Mouse (Mus musculus): Measurements from ENCODE around the gene Ryr1. TPM values are rescaled to one million over a fixed set of nuclear protein-coding genes. Genes with fewer than 3 reads are reported as not detected.

Ryr1 gene
- polyA plus RNA-seq, 1 experiment from 2014 or later = 2.5 TPM

DNA sequence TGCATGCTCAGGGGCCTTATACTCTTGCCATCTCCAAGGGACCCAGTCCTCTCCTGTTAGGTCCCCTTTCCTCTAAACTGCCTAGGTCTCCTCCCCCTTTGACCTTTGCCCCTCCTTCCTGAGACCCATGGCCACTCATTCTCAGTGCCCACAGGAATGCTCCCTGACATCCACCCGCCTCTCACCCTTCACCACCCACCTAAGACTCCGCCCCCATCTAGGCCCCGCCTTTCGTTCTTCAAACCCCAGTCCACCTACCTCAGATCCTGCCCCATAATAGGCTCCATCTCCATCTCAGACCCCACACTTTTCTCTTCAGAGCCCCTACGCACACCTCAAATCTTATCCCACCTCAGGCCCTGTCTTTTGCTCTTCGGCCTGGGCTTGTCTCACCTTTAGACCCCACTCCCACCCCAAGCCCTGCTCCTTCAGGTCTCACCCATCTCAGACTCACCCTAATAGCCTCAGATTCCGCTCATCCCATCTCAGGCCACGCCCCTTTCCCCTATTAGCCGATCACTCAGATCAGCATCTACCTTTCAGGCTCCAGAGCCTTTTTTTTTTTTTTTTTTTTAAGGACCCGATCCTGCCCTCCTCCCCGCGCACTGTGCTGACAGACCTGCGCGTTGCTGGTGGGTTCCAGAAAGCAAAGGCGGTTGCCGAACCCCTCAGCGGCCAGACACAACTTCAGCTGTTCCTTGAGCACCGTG, 6.7 kb downstream of the Ryr1 start:
- H3K27me3 ChIP-seq (ENCODE audit: control insufficient read depth, insufficient read depth, low read length) = no peaks in the 10 kb centered on the region
- H3K9me3 ChIP-seq (ENCODE audit: control insufficient read depth, low read length) = no peaks in the 10 kb centered on the region
- ATAC-seq (ENCODE audit: insufficient number of reproducible peaks, low FRiP score, low TSS enrichment, low read depth) (no peak), DNase-seq (ENCODE audit: low spot score) (no peak)
- H3K27ac ChIP-seq (replicated peaks; ENCODE audit: low read depth, low read length) = no peak overlapping the region
- H3K4me3 ChIP-seq (ENCODE audit: low read depth, low read length) = no peak overlapping the region
- no peaks in the 10 kb centered on the region for H3K36me3 ChIP-seq (ENCODE audit: control insufficient read depth, insufficient read depth, low read length)
- 0 out of 2 replicates have a peak, but pooled peaks cover 2% of the 10 kb centered on the region for H3K4me1 ChIP-seq (ENCODE audit: control insufficient read depth, insufficient read depth, low read length)
- 10% methylated on average over 18 of the region's 18 CpGs for WGBS
- 0 out of 2 replicates have a peak overlapping the region, but pooled peaks have one; percentile 7 for H3K9ac ChIP-seq (ENCODE audit: low read length)
- no peak overlapping the region for H3K4me2 ChIP-seq (ENCODE audit: low read depth, severe bottlenecking)

DNA sequence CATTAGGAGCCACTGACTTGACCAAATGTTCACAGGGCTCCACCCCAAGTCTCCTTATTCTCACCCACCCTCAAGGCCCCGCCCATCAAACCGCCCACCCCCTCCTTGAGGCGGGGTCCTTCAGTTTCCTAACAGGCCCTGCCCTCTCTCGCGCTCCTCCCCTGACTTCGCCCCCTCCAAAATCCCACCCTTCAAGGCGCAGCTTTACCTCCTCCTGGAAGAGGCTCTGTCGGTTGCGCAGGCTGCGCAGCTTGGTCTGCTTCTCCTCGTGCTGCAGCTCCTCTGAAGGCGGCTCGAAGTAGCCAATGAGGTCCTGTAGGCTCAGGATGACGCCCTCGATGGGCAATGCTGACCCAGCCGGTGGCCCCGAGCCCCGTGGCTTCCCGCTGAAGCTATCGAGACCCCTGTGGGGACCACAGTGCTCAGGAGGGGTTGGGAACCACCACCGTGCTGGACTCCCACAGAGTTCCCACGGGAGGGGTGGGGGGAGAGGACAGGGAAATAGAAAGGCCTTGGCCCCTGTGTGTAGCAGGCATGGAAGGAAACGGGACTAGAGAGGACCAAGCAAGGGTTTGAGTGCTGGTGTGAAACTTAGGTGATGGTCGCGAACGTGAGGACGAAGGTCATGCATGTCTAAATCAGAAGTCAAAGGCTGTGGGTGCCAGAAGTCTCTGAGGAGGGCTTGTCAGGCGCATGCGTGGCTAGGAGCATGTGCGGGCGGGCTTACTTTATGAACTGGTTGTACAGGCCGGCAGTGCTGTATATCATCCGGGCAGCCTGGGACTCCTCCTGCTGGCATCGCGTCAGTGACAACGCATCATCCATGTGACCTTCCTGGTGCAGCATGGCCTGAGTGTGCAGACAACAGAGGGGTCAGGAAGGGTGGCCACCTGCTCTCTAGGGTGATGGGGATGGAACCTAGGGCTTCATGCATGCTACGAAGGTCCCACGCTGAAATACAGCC, 15.7 kb downstream of the Ryr1 start:
- Histone ChIP-seq H3K4me1 (ENCODE audit: control insufficient read depth, insufficient read depth, low read length) (peaks cover 10% of the 10 kb centered on the region), H3K4me3 (ENCODE audit: low read depth, low read length) (no peak overlapping the region), H3K27me3 (ENCODE audit: control insufficient read depth, insufficient read depth, low read length) (no peaks in the 10 kb centered on the region), H3K4me2 (ENCODE audit: low read depth, severe bottlenecking) (peak overlapping the region; percentile 45), H3K27ac (replicated peaks; ENCODE audit: low read depth, low read length) (no peak overlapping the region), H3K9ac (ENCODE audit: low read length) (peak overlapping the region; percentile 49), H3K9me3 (ENCODE audit: control insufficient read depth, low read length) (no peaks in the 10 kb centered on the region), H3K36me3 (ENCODE audit: control insufficient read depth, insufficient read depth, low read length) (no peaks in the 10 kb centered on the region)
- ATAC-seq (ENCODE audit: insufficient number of reproducible peaks, low FRiP score, low TSS enrichment, low read depth) (peak; percentile 79), DNase-seq (ENCODE audit: low spot score) (peak; percentile 72)
- 26% methylated on average over 38 of the region's 38 CpGs for WGBS

DNA sequence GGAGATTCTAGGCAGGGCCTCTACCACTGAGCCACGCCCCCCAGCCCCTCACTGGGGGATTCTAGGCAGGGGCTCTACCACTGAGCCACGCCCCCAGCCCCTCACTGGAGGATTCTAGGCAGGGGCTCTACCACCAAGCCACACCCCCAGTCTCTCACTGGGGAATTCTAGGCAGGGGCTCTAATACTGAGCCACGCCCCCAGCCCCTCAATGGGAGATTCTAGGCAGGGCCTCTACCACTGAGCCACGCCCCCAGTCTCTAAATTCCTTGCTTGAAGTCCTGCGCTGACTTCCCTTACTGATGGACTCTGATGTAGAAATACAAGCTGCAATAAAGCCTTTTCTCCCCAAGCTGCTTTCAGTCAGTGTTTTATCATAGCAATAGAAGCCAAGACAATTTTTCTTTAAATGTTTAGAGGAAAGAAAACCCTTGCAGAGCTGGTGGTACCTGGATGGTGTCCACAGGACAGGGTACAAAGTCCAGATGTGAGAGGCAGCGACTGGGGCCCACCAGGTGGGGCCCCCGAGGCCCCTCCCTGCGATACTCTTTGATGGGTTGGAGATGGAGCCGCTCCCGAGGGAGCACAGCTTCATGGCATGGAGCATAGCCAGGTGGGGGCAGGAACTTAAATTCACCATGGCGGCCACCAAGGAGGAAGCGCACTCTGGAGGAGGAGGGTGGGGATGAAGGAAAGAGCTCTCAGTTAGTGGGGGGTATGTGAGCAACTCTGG, 23.5 kb downstream of the Ryr1 start:
- H3K9me3 ChIP-seq (ENCODE audit: control insufficient read depth, low read length) = no peaks in the 10 kb centered on the region

DNA sequence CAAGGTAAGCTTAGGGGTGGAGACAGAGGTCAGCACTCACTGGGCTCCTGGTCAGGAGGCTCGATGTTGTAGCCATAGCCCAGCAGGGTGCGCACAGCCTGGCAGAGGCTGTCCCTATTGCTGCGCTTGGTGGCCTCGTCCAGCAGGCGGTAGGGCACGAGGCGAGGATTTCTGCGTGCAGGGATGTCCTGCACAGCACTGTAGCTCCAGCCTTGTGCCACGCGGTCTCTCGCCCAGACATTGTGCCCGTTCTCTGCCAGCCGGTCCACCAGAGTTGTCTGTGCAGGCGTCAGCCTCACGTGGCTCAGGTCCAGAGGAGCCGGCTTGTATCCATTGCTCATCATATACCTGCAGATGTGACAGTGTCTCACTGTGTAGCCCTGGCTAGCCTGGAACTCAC, 27.8 kb downstream of the Ryr1 start:
- DNase-seq (ENCODE audit: low spot score) (no peak), ATAC-seq (ENCODE audit: insufficient number of reproducible peaks, low FRiP score, low TSS enrichment, low read depth) (no peak)
- 91% methylated on average over 16 of the region's 16 CpGs for WGBS
- Histone ChIP-seq H3K4me1 (ENCODE audit: control insufficient read depth, insufficient read depth, low read length) (no peaks in the 10 kb centered on the region), H3K9me3 (ENCODE audit: control insufficient read depth, low read length) (no peaks in the 10 kb centered on the region), H3K27ac (replicated peaks; ENCODE audit: low read depth, low read length) (no peak overlapping the region), H3K4me2 (ENCODE audit: low read depth, severe bottlenecking) (no peak overlapping the region), H3K4me3 (ENCODE audit: low read depth, low read length) (no peak overlapping the region), H3K27me3 (ENCODE audit: control insufficient read depth, insufficient read depth, low read length) (no peaks in the 10 kb centered on the region), H3K36me3 (ENCODE audit: control insufficient read depth, insufficient read depth, low read length) (no peaks in the 10 kb centered on the region), H3K9ac (ENCODE audit: low read length) (no peak overlapping the region)

More for the DNA sequence above, 23.5 kb downstream of the Ryr1 start:
- H3K9ac ChIP-seq (ENCODE audit: low read length) = no peak overlapping the region
- ATAC-seq (ENCODE audit: insufficient number of reproducible peaks, low FRiP score, low TSS enrichment, low read depth) = no peak
- H3K36me3 ChIP-seq (ENCODE audit: control insufficient read depth, insufficient read depth, low read length) = no peaks in the 10 kb centered on the region; the same call in 1 of the 2 replicates
- H3K4me2 ChIP-seq (ENCODE audit: low read depth, severe bottlenecking) = no peak overlapping the region
- no peak for DNase-seq (ENCODE audit: low spot score)
- H3K27me3 ChIP-seq (ENCODE audit: control insufficient read depth, insufficient read depth, low read length) = no peaks in the 10 kb centered on the region
- H3K4me3 ChIP-seq (ENCODE audit: low read depth, low read length) = no peak overlapping the region
- WGBS = 89% methylated on average over 12 of the region's 12 CpGs
- H3K4me1 ChIP-seq (ENCODE audit: control insufficient read depth, insufficient read depth, low read length) = no peaks in the 10 kb centered on the region
- H3K27ac ChIP-seq (replicated peaks; ENCODE audit: low read depth, low read length) = no peak overlapping the region

DNA sequence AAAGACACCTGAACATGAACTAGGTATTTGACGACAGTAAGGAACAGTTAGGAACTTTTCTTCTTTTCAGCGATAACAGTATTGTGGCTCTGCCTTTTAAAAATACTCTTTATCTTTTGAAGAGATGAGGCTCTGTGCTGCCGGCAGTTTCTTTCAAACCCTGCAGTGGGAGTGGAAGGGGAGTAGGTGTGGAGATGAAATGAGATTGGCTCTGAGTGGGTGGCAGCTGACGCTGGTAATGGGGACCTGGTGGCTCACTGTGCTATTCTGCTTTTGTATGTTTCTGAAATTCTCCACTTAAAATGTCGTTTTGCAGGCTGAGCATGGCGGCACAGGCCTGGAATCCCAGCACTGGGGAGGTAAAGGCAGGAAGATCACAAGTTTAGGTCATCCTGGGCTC, 36.2 kb downstream of the Ryr1 start:
- no peak for DNase-seq (ENCODE audit: low spot score)
- no peaks in the 10 kb centered on the region; the same call in 1 of the 2 replicates for H3K36me3 ChIP-seq (ENCODE audit: control insufficient read depth, insufficient read depth, low read length)
- H3K9ac ChIP-seq (ENCODE audit: low read length) = no peak overlapping the region
- no peaks in the 10 kb centered on the region for H3K4me1 ChIP-seq (ENCODE audit: control insufficient read depth, insufficient read depth, low read length)
- no peaks in the 10 kb centered on the region for H3K9me3 ChIP-seq (ENCODE audit: control insufficient read depth, low read length)
- H3K27ac ChIP-seq (replicated peaks; ENCODE audit: low read depth, low read length) = no peak overlapping the region
- ATAC-seq (ENCODE audit: insufficient number of reproducible peaks, low FRiP score, low TSS enrichment, low read depth) = no peak
- no peaks in the 10 kb centered on the region for H3K27me3 ChIP-seq (ENCODE audit: control insufficient read depth, insufficient read depth, low read length)
- no peak overlapping the region for H3K4me3 ChIP-seq (ENCODE audit: low read depth, low read length)
- 76% methylated on average over 6 of the region's 6 CpGs for WGBS
- H3K4me2 ChIP-seq (ENCODE audit: low read depth, severe bottlenecking) = no peak overlapping the region

DNA sequence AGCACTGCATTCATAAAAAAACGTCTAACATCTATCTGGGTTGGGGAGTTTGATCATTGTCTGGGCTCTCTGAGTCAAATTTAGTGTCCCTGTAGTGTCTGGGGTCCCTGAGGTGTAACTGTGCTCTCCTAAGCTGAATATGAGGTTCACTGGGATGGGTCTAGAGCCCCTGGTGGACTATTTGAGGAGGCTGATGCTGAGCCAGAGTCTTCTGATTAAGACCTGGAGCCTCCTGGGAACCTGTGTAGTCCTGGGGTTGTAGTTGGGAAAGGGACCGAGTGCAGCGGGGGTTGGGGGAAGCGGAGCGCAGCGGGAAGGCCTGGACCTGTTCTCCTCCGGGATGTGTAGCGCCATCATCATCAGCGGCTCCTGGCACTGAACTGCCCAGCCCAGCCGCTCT, 38.1 kb downstream of the Ryr1 start:
- no peaks in the 10 kb centered on the region; the same call in 1 of the 2 replicates for H3K36me3 ChIP-seq (ENCODE audit: control insufficient read depth, insufficient read depth, low read length)
- H3K27me3 ChIP-seq (ENCODE audit: control insufficient read depth, insufficient read depth, low read length) = no peaks in the 10 kb centered on the region
- no peaks in the 10 kb centered on the region for H3K9me3 ChIP-seq (ENCODE audit: control insufficient read depth, low read length)
- no peak overlapping the region for H3K27ac ChIP-seq (replicated peaks; ENCODE audit: low read depth, low read length)
- no peaks in the 10 kb centered on the region for H3K4me1 ChIP-seq (ENCODE audit: control insufficient read depth, insufficient read depth, low read length)
- no peak overlapping the region for H3K4me3 ChIP-seq (ENCODE audit: low read depth, low read length)
- no peak overlapping the region for H3K4me2 ChIP-seq (ENCODE audit: low read depth, severe bottlenecking)
- 91% methylated on average over 10 of the region's 10 CpGs for WGBS
- no peak overlapping the region for H3K9ac ChIP-seq (ENCODE audit: low read length)
- DNase-seq (ENCODE audit: low spot score) = no peak
- ATAC-seq (ENCODE audit: insufficient number of reproducible peaks, low FRiP score, low TSS enrichment, low read depth) = no peak

DNA sequence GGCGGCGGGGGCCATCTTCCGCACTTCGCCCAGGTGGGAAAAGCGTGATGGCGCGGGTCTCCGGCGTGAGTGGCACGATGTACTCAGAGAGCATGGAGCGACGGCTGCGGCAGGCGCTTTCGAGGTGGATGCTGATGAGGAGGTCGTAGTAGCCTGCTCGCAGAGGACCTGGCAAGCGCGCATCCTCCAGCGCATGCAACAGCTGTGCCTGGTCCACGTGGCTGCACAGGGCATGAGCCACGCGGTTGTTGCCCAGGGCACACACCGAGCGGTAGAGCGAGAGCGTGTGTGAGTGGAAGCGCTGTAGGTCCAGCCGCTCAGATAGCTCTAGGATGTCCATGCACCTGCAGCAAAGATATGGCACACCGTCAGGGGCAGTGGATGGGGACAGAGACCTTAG, 39.0 kb downstream of the Ryr1 start:
- H3K9ac ChIP-seq (ENCODE audit: low read length) = no peak overlapping the region
- H3K9me3 ChIP-seq (ENCODE audit: control insufficient read depth, low read length) = no peaks in the 10 kb centered on the region
- H3K4me3 ChIP-seq (ENCODE audit: low read depth, low read length) = no peak overlapping the region
- no peak for ATAC-seq (ENCODE audit: insufficient number of reproducible peaks, low FRiP score, low TSS enrichment, low read depth)
- H3K4me1 ChIP-seq (ENCODE audit: control insufficient read depth, insufficient read depth, low read length) = no peaks in the 10 kb centered on the region
- H3K4me2 ChIP-seq (ENCODE audit: low read depth, severe bottlenecking) = no peak overlapping the region
- H3K27me3 ChIP-seq (ENCODE audit: control insufficient read depth, insufficient read depth, low read length) = no peaks in the 10 kb centered on the region
- H3K27ac ChIP-seq (replicated peaks; ENCODE audit: low read depth, low read length) = no peak overlapping the region
- no peaks in the 10 kb centered on the region; the same call in 1 of the 2 replicates for H3K36me3 ChIP-seq (ENCODE audit: control insufficient read depth, insufficient read depth, low read length)
- DNase-seq (ENCODE audit: low spot score) = no peak
- 89% methylated on average over 30 of the region's 30 CpGs for WGBS

DNA sequence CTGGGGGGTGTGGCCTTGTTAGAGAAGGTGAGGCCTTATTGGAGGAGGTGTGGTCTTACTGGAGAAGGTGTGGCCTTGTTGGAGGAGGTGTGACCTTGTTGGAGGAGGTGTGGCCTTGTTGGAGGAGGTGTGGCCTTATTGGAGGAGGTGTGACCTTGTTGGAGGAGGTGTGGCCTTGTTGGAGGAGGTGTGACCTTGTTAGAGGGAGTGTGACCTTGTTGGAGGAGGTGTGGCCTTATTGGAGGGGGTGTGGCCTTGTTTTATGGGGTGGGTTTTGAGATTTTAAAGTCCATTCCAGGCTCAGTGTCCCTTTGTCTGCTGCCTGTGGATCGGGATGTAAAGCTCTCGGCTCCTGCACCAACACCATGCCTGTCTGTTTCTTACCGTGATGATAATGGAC, 40.6 kb downstream of the Ryr1 start:
- no peak overlapping the region for H3K27ac ChIP-seq (replicated peaks; ENCODE audit: low read depth, low read length)
- no peaks in the 10 kb centered on the region for H3K9me3 ChIP-seq (ENCODE audit: control insufficient read depth, low read length)
- DNase-seq (ENCODE audit: low spot score) (no peak), ATAC-seq (ENCODE audit: insufficient number of reproducible peaks, low FRiP score, low TSS enrichment, low read depth) (no peak)
- no peak overlapping the region for H3K4me2 ChIP-seq (ENCODE audit: low read depth, severe bottlenecking)
- H3K4me1 ChIP-seq (ENCODE audit: control insufficient read depth, insufficient read depth, low read length) = no peaks in the 10 kb centered on the region
- no peaks in the 10 kb centered on the region; the same call in 1 of the 2 replicates for H3K36me3 ChIP-seq (ENCODE audit: control insufficient read depth, insufficient read depth, low read length)
- no peaks in the 10 kb centered on the region for H3K27me3 ChIP-seq (ENCODE audit: control insufficient read depth, insufficient read depth, low read length)
- H3K9ac ChIP-seq (ENCODE audit: low read length) = no peak overlapping the region
- WGBS = 88% methylated on average over 3 of the region's 3 CpGs
- H3K4me3 ChIP-seq (ENCODE audit: low read depth, low read length) = no peak overlapping the region
